Mouse (Mus musculus) 416B (cell line): ENCODE measurements around the gene Sh3bgrl3.
"Not testable (repeated sequence)": the region's sequence is repeated elsewhere in the genome, so short reads cannot be mapped to it uniquely, and the experiment has no call there.

Experiments used
- DNase-seq: peaks from one replicate; pipeline ENCODE4 v3.0.0; 2011; ENCODE audit warnings: low read depth

The Sh3bgrl3 gene

GRCm38 (mm10) chr4:134128221-134128982 is at the start of gene Sh3bgrl3:
TSS of gene Sh3bgrl3 (minus strand) at chr4:134128789.
- peak; percentile 91 for DNase-seq

DNA sequence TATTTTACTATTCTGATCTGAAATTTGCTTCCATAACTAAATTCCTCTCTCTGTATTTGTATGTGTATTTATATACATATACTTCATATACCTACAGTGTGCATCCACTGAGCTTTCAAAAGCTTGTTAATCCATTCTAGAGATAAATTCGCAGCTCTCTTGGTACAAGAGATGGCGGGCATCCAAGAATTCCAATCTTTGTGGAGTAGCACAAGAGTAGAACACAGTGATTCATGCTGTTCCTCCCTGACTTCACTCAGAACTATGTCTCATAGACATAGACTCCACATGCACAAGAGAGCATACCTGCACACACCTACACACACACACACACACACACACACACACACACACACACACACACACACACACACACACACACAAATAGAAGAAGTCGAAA is 43.8 kb upstream of the Sh3bgrl3 start:
- no peak for DNase-seq

DNA sequence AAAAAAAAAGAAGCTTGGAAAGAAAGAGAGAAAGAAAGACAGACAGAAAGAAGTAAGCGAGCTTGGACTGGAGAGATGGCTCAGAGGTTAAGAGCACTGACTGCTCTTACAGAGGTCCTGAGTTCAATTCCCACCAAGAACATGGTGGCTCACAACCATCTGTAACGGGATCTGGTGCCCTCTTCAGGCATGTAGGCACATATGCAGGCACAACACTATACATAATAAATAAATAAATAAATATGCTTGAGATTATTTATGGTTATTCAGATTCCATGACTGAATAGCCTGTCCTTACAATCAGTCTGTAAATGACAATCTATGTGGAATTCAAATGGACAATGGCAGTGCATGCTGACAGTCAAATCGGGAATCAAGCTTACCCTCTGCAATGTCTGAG is 38.3 kb upstream of the Sh3bgrl3 start:
- DNase-seq, result peak; percentile 54

GRCm38 (mm10) chr4:134165548-134166465 is 37.2 kb upstream of the Sh3bgrl3 start:
- DNase-seq, result peak; percentile 73

DNA sequence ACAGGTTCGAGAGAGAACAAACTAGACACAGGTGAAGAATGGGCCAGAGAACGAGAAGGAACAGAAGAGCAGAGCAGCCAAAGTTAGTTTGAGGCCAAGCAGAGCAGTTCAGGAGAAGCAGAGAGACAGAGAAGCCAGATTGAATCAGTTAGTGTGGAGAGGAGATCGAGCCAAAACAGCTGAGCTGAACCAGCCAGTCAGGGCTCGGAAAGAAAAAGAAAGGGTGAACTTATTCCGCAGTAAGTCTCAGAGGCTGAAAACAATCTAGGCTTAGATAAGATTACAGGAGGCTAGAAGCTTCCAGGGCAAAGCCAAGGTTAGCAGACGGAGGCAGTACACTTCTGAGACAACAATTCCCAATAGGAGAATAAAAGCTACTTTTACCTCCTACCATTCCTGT is 36.4 kb upstream of the Sh3bgrl3 start:
- DNase-seq, result peak; percentile 55

GRCm38 (mm10) chr4:134164591-134164990 is 36.0 kb upstream of the Sh3bgrl3 start:
- no peak for DNase-seq

DNA sequence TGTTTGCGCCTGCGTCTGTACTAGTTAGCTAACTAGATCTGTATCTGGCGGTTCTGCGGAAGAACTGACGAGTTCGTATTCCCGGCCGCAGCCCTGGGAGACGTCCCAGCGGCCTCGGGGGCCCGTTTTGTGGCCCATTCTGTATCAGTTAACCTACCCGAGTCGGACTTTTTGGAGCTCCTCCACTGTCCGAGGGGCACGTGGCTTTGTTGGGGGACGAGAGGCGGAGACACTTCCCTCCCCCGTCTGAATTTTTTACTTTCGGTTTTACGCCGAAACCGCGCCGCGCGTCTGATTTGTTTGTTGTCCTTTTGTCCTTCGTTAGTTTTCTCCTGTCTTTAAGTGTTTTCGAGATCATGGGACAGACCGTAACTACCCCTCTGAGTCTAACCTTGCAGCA is 31.5 kb upstream of the Sh3bgrl3 start:
- peak; percentile 59 for DNase-seq

GRCm38 (mm10) chr4:134158774-134159173 is 30.2 kb upstream of the Sh3bgrl3 start:
- DNase-seq, result no peak

DNA sequence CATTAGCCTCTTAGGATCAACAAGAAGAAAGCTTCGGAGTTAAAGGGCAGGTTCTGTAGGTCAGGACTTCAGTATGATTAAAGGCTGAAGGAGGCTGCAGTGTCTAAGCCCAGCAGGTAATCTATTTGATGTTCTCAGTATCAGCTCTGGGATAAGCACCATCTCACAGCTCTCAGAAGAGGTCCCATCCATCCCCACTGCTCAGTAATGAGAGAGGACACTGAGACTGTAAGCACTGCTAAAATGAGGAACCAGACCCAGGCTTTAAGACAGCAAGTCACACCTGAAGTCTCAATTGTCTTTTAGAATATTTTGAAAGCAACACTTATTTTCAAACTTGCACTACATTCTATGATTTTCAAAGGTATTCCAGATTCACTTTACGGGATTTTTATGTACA is 29.0 kb upstream of the Sh3bgrl3 start:
- no peak for DNase-seq

DNA sequence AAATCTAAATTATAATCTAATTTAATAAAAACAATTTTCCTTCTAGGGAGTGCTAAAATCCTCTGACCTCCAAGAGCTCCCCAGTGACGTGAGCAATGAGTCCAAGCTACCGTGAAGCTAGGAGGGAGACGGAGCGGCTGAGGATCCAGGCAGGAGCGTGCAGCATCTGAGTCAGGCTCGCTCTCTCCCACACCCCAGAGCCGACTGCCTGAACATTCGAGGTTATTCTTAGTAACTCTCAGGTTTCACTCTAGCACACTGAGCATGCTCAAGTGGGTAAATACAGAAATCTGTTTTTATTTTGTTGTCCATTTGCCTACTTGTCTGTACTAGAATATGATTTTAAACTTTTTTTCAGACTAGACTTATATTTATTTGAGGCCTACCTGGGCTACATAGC is 28.2 kb upstream of the Sh3bgrl3 start:
- DNase-seq, result no peak

DNA sequence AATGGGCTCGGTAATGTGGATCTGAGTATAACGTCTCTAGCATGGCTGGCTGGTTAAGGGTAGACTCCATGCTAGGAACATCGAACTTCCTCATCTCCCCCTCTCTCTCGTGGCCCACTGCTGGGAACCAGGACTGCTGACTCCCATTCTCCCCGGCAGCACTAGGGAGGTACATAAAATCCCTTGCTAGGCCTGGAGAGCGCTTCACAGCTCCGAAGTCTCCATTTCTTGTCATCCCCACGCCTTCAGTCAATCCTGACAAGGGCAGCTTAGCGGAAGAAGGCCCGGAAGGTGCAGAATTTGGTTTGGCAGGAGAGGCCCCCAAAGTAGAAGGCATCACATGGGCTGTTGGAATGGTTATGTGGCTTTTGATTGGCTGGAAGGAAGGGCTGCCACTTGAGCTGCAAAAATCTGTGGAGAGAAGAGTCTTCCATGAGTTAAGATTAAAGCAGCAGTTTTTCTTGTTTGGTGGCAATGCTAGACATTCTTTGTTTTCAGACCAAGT is 27.4 kb upstream of the Sh3bgrl3 start:
- DNase-seq, result no peak

DNA sequence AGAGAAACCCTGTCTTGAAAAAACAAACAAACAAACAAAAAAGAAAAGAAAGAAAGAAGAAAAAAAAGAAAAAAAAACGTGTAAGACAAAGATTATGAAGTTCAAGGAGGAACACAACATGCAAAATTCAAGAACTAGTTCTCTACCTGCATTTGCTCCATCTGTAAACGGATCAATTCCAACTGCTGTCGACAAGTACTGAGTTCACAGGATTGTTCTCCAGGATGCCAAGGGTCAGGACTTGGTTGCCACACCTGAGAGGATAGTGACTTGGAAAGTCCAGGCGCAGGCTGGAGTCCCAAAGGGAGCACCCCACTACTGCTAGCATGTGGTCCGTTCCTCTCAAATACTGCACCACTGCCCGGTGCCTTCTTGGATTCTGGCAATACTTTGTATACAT is 26.9 kb upstream of the Sh3bgrl3 start:
- no peak for DNase-seq

DNA sequence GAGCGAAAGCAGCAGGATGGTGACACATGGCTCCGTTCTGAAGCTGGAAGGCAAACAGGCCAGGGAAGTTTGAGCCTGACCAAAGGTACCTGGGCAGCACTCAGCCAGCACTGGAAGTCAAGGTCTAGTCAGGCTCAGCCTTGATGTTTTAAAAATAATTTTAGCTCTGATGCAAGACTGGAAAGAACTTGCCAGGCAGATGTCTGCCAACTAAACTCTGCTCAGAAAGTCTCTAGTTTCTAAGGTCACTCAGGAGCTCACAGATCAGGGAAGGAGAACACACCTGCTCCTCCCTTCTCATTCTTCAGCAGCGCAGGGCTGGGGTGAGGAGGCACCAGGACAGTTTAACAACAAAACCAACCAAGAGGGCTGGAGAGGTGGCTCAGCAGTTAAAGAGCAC is 25.8 kb upstream of the Sh3bgrl3 start:
- DNase-seq, result no peak

- DNase-seq, result no peak
These were observed 25.1 kb upstream of the Sh3bgrl3 start for GRCm38 (mm10) chr4:134153656-134154055.

DNA sequence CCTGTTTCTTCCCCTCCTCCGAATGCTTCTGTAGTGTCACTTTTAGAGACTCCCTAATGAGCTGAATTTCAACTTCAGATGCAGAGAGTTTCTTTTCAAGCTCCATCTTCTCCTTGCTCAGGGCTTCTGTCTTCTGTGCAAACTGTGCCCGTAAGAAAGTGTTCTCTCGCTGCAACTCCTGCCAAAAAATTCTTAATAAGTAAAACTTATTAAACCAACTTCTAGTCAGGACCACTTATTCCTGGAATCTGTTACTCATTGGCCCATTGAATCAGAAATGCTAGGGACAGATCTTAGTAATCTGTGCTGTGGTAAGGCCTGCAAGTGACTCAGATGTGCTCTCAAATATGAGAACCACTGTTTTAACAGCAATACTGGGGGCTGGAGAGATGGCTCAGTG is 23.5 kb upstream of the Sh3bgrl3 start:
- DNase-seq, result no peak

- DNase-seq, result no peak
These were observed 20.8 kb upstream of the Sh3bgrl3 start for GRCm38 (mm10) chr4:134149389-134149788.

DNA sequence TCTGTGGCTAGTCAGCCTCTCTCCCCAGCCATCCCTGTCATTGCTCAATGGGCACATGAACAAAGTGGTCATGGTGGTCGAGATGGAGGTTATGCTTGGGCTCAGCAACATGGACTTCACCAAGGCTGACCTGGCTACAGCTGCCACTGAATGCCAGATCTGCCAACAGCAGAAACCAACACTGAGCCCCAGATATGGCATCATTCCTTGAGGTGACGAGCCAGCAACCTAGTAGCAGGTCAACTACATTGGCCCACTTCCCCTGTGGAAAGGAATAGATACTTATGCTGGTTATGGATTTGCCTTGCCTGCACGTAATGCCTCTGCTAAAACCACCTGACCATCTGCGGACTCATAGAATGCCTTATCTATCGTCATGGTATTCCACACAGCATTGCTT is 15.7 kb upstream of the Sh3bgrl3 start:
- not testable (repeated sequence) for DNase-seq

- no peak for DNase-seq
These were observed 10.3 kb upstream of the Sh3bgrl3 start for GRCm38 (mm10) chr4:134138857-134139256.

- no peak for DNase-seq
These were observed 7.8 kb upstream of the Sh3bgrl3 start for GRCm38 (mm10) chr4:134136280-134136926.

DNA sequence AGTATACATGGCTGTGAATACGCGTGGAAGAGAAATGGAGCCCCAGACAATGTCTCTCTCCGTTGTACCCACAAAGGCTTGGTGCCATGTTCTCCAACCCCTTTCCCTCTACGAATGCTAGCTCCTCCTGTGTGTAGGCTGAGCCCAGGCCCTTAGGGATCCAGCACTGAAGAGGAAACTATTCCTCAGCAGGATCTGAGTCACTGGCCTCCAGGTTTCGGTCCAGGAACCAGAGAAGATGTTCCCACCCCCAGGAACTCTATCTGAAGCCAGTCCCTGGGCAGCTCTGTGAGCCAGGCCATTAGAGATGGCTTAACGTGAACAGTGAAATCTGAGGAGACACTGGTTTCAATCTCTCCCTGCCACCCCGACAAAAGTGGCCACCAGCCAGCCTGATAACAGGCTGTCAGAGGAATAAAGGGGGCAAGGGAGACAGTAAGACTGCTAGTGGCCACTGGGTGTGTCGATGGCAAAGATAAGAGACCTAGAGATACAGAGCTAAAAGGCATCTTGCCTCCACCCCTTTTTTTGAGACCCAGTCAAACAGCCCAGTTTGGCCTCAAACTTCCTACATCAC is 4.0 kb upstream of the Sh3bgrl3 start:
- DNase-seq, result no peak

DNA sequence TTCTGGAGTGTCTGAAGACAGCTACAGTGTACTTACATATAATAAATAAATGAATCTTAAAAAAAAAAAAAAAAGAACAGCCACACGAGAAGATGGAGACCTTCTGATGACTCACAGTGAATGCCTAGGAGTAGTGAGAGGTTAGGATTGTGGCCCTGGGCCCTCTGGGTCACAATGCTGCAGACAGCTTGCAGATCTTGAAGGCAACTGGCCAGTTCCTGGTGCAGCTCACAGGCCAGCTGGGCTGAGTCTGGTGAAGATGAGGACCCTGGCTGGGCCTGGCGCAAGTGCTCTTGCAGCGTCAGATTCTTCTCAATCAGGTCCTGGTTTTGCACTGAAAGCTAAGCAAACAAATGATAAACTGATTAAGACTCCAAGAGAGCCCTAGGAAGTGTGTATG is 3.5 kb upstream of the Sh3bgrl3 start:
- no peak for DNase-seq

- peak; percentile 80 for DNase-seq
These were observed 893 bp upstream of the Sh3bgrl3 start for GRCm38 (mm10) chr4:134129482-134129881.
